Mouse (Mus musculus) adrenal gland, adult 2 months (tissue): ENCODE data around the gene Trnp1. TPM values are rescaled to one million over a fixed set of nuclear protein-coding genes. Genes with fewer than 3 reads are reported as not detected.

Experiments
- DNase-seq: peaks from one replicate; pipeline ENCODE4 v3.0.0; 2021
- polyA plus RNA-seq: library from polyadenylated mRNA; depleted of rRNA; stranded (reverse); fragments of >200 nt; gene quantifications from 2 replicates; pipeline ENCODE4 v1.2.3, GENCODE M21; 2012; rRNA removed
- total RNA-seq, 2 experiments: library from RNA; stranded (reverse); gene quantifications; 2 replicates each; pipeline ENCODE4 v1.2.3; 2021

Trnp1 gene
- total and polyA plus RNA-seq, 3 experiments = 4.4 to 7.5 (median 7.4) TPM

- no peak for DNase-seq
These were observed 37.5 kb downstream of the Trnp1 start for GRCm38 (mm10) chr4:133460796-133461325.

DNA sequence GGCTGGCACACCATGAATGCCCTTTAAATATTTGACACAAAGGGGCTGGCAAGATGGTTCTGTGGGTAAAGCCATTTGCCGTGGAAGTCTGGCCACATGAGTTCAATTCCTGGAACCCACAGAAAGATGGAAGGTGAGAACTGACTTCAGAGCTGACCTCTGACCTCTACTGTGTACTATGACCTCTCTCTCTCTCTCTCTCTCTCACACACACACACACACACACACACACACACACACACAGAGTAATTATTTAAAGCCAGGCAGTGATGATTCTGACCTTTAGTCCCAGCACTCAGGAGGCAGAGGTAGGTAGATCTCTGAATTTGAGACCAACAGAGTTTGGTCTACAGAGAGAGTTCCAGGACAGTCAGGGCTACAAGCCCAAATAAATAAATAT, 38.3 kb downstream of the Trnp1 start:
- no peak for DNase-seq

- DNase-seq = no peak
These were observed 40.3 kb downstream of the Trnp1 start for GRCm38 (mm10) chr4:133458044-133458443.

DNA sequence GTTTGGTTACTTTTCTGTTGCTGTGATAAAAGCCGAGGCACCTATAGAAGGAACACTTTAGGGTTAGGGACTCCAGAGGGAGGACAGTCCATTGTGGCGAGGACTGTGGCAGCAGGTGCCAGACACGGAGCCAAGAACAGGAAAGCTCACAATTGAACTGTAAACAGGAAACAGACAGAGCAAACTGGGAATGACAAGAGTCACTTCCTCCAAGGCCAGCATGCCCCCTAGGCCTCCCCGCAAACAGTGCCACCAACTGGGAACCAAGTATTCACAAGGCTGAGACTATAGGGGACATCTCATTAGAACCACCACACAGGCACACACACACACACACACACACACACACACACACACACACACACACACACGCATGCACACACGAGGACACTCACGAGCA, 45.9 kb downstream of the Trnp1 start:
- no peak for DNase-seq

DNA sequence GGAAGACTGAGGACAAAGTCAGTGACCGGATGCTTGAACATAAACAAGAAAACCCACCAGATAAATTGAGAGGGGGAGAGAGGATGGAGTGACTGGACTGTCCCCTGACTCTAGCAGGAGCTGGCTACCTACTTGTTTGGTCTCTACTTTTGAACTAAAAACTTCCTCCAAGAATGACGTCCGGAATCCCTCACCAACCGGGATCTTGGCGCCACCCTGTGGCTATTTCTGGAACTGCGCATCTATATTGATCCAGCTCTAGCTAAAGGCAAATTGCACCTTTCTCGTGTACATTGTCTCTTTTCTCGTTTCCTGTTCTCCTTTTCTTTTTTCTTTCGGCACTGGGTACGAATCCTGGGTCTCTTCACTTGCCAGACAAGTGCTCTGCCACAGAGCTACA, 46.8 kb downstream of the Trnp1 start:
- DNase-seq = peak; percentile 80

GRCm38 (mm10) chr4:133449726-133450125, 48.6 kb downstream of the Trnp1 start:
- DNase-seq = no peak

DNA sequence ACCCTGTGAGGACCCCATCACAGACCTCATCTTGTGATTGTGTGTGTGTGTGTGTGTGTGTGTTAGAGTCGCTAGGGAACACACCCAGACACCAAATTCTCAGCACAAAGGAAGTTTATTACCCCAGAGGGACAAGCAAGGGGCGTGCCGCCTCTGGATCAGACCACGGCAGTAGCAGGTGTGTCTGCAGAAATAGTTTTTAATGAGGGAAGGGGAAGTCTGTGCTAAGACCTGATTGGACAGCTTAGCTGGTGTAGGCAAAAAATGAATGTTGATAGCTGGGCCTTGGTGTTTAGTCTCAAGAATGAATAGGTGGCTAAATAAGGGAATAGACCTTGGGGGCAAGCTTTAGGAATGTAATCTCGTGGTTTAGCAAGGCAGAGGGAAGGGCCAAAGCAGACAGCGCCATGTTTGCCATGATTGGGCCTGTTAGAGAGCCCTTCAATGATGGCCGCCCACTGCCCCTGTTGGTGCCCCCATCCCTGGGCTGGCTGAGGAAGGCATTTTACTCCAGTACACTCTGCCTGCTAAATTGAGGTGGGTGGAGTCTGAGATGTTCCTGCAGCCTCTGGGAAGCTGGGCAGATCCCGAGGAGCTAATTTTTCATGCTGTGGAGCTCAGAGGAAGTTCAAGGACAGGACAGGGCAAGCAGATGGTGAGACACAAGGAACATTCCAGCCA, 49.5 kb downstream of the Trnp1 start:
- DNase-seq = peak; percentile 33

DNA sequence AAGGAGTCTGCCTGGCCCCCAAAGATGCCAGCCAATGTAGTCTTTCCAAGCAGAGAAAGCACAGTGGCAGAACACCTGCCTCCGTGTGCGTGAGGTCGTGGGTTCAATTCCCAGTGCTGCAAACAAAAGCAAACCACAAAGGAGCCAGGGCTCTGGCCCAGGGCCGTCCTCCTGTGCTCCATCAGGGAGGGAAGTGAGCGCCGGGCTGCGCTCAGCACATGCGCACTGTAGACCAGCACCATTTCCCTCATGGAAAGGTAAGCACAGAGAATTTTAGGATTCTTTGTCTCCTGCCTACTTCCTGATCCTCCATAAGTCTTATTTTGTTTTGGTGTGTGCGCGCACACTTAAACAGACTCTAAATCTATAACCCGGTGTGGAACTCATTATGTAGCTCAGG, 50.4 kb downstream of the Trnp1 start:
- DNase-seq = no peak

- DNase-seq = peak; percentile 42
These were observed 51.0 kb downstream of the Trnp1 start for GRCm38 (mm10) chr4:133447366-133447765.

DNA sequence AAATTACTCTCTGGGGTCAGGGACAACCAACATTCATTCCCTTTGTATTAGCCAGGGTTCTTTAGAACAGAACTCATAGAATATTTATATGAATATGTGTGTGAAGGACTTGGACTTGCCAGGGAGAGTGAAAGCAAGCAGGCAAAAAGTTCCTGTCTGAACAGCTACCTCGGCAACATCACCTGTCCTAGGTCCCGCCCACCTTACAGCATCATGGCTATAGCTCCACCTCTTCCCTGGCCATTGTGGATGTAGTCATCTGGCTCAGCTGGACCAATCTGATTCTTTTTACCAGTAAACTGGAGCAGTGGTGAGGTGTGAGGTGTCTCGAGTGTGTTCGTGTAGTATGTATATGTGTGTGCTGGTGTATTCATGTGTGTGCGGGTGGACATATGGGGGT, 52.6 kb downstream of the Trnp1 start:
- no peak for DNase-seq

DNA sequence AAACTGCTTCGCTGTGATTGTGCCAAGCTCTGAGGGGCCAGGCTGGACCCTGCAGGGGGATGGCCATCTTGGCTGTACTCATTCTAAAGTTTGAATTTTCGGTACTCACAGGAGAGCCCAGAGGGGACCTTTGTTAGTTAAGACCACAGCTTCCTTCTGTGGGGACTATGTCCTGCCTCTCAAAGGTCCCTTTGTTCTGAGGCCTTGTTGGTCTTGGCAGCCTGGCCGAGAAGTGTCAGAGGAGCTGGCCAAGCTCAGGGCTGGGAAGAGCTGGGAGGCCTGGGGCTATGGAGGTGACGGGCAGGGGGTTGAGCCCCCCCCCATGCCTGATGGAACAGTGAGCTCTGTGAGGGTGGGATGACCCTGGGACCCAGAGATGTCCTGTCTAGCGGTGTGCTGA, 55.3 kb downstream of the Trnp1 start:
- no peak for DNase-seq

GRCm38 (mm10) chr4:133442194-133442593, 56.2 kb downstream of the Trnp1 start:
- no peak for DNase-seq

Other genes starting within 250 kb of the Trnp1 start
- 1 to 10 TPM; 1.4 to 1.9 TPM for gene Sytl1, start 235.4 kb downstream of the Trnp1 start, total RNA-seq
- gene Sytl1, start 235.4 kb downstream of the Trnp1 start, polyA plus RNA-seq = 2.2 and 2.8 TPM in 2 replicates
- gene Tmem222, start 220.8 kb downstream of the Trnp1 start, total RNA-seq = 10 to 100 TPM; 59.7 to 78.2 TPM
- gene Tmem222, start 220.8 kb downstream of the Trnp1 start, polyA plus RNA-seq = 123 and 125 TPM in 2 replicates
- 10 to 100 TPM; 56.3 to 56.9 TPM for gene Wdtc1, start 145.1 kb downstream of the Trnp1 start, total RNA-seq
- 75.2 and 83.0 TPM in 2 replicates for gene Wdtc1, start 145.1 kb downstream of the Trnp1 start, polyA plus RNA-seq
- 10 to 100 TPM; 57.8 to 69.0 TPM for gene Slc9a1, start 128.8 kb downstream of the Trnp1 start, total RNA-seq
- 104 and 127 TPM in 2 replicates for gene Slc9a1, start 128.8 kb downstream of the Trnp1 start, polyA plus RNA-seq
- gene Tent5b, start 18.4 kb downstream of the Trnp1 start, total RNA-seq = 10 to 100 TPM in 1 of 2 experiments, 1 to 10 TPM in 1; 1.7 to 14.7 TPM
- 3.0 and 7.2 TPM in 2 replicates for gene Tent5b, start 18.4 kb downstream of the Trnp1 start, polyA plus RNA-seq
- gene Kdf1, start 20.4 kb upstream of the Trnp1 start, total RNA-seq = 1 to 10 TPM; 1.8 to 2.1 TPM
- gene Kdf1, start 20.4 kb upstream of the Trnp1 start, polyA plus RNA-seq = 4.4 and 5.3 TPM in 2 replicates
- 100 to 1,000 TPM; 157 to 176 TPM for gene Nudc, start 47.4 kb upstream of the Trnp1 start, total RNA-seq
- 49.9 and 57.3 TPM in 2 replicates for gene Nudc, start 47.4 kb upstream of the Trnp1 start, polyA plus RNA-seq
- gene Nr0b2, start 54.8 kb upstream of the Trnp1 start, total RNA-seq = 10 to 100 TPM; 39.9 to 65.5 TPM
- 251 and 295 TPM in 2 replicates for gene Nr0b2, start 54.8 kb upstream of the Trnp1 start, polyA plus RNA-seq
- gene Gpatch3, start 76.2 kb upstream of the Trnp1 start, total RNA-seq = 1 to 10 TPM; 6.0 to 7.5 TPM
- 8.5 and 13.1 TPM in 2 replicates for gene Gpatch3, start 76.2 kb upstream of the Trnp1 start, polyA plus RNA-seq
- 10 to 100 TPM; 16.5 to 18.5 TPM for gene Gpn2, start 85.8 kb upstream of the Trnp1 start, total RNA-seq
- 63.3 and 82.5 TPM in 2 replicates for gene Gpn2, start 85.8 kb upstream of the Trnp1 start, polyA plus RNA-seq
- gene Sfn, start 103.6 kb upstream of the Trnp1 start, total RNA-seq = 1 to 10 TPM; 1.4 to 1.8 TPM
- 2.1 and 3.0 TPM in 2 replicates for gene Sfn, start 103.6 kb upstream of the Trnp1 start, polyA plus RNA-seq
- gene Zdhhc18, start 151.6 kb upstream of the Trnp1 start, total RNA-seq = 10 to 100 TPM; 18.4 to 24.8 TPM
- 31.0 and 32.9 TPM in 2 replicates for gene Zdhhc18, start 151.6 kb upstream of the Trnp1 start, polyA plus RNA-seq
- gene Pigv, start 174.1 kb upstream of the Trnp1 start, total RNA-seq = 10 to 100 TPM; 13.0 to 19.7 TPM
- 13.4 and 14.0 TPM in 2 replicates for gene Pigv, start 174.1 kb upstream of the Trnp1 start, polyA plus RNA-seq